Mouse (Mus musculus): ENCODE measurements around the gene Ppm1l.
"Not testable (repeated sequence)": the region's sequence is repeated elsewhere in the genome, so short reads cannot be mapped to it uniquely, and the experiment has no call there.

Ppm1l gene

GRCm38 (mm10) chr3:69373544-69374306 lies 57.1 kb downstream of the Ppm1l start:
- DNase-seq: peak; percentile 89

- DNase-seq: no peak
Observed at GRCm38 (mm10) chr3:69374538-69374937, 57.9 kb downstream of the Ppm1l start.

- DNase-seq: no peak
Observed at GRCm38 (mm10) chr3:69374983-69375382, 58.3 kb downstream of the Ppm1l start.

DNA sequence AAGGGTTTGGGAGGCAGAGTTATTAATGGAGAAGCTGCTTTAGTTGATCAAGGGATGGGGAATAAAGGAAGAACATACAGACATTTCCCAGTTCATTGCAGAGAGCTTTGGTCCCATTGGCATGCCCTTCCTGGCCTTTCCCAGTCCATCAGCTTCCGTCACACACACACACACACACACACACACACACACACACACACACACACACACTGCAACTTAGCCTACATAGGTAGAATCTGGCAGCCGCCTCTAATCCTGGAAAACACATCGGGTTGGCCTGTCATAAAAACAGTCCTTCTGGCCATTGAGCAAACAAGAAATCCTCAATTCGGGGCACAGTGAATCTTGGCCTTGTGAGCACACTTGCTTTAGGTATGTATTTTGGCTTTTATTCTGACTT lies 64.6 kb downstream of the Ppm1l start:
- DNase-seq: no peak

- not testable (repeated sequence) for DNase-seq
Observed at GRCm38 (mm10) chr3:69391834-69392233, 75.2 kb downstream of the Ppm1l start.

- no peak for DNase-seq
Observed at GRCm38 (mm10) chr3:69392298-69392697, 75.6 kb downstream of the Ppm1l start.

DNA sequence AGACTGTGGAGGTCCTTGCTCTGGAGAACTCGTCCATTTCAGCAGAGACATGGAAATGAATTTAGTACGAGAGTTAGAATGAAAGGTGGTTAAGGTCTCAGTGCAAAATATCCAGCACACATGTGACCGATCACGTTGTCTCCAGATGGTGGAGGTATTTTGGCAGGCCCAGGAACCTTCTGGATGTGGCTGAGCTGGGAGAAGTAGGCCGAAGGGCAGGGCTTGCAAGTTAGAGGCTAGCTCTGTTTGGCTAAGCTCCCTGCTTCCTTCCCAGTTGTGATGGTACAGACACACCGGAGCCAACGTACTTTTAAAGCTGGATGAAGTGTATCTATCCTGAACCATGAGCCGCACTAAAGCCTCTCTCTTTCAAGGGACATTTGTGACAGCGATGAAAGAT lies 76.4 kb downstream of the Ppm1l start:
- DNase-seq: no peak

GRCm38 (mm10) chr3:69393991-69394390 lies 77.3 kb downstream of the Ppm1l start:
- DNase-seq: no peak

GRCm38 (mm10) chr3:69395084-69395483 lies 78.4 kb downstream of the Ppm1l start:
- no peak for DNase-seq

DNA sequence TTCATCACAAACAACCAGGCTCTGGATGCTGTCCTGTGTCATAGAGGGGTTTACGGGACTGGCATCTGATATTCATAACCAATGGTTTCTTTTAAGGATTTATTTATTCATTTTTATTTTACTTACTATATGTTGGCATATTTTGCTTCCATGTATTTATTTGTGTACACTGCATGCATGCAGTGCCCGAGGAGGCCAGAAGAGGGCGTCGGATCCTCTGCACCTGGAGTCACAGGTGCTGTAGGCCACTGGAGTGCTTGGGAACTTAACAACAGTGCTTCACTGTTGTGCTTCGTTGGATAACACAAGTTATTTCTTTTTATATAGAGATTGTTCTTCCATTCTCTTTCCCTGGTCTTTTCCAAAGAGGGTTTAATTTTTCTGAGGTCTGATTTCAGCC lies 81.1 kb downstream of the Ppm1l start:
- peak; percentile 17 for DNase-seq

DNA sequence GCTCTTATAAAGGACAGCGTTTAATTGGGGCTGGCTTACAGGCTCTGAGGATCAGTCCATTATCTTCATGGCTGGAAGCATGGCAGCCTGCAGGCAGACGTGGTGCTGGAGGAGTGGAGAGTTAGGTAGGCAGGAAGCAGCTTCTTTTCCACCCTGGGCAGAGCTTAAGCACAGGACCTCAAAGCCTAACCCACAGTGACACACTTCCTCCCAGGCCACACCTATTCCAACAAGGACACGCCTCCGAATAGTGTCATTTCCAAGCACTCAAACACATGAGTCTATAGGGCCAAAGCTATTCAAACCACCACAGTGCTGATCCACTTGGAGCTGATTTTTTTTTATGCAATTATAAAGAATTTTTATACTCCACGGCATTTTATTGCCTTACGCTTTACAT lies 82.7 kb downstream of the Ppm1l start:
- DNase-seq: no peak

- no peak for DNase-seq
Observed at GRCm38 (mm10) chr3:69403196-69403595, 86.5 kb downstream of the Ppm1l start.

DNA sequence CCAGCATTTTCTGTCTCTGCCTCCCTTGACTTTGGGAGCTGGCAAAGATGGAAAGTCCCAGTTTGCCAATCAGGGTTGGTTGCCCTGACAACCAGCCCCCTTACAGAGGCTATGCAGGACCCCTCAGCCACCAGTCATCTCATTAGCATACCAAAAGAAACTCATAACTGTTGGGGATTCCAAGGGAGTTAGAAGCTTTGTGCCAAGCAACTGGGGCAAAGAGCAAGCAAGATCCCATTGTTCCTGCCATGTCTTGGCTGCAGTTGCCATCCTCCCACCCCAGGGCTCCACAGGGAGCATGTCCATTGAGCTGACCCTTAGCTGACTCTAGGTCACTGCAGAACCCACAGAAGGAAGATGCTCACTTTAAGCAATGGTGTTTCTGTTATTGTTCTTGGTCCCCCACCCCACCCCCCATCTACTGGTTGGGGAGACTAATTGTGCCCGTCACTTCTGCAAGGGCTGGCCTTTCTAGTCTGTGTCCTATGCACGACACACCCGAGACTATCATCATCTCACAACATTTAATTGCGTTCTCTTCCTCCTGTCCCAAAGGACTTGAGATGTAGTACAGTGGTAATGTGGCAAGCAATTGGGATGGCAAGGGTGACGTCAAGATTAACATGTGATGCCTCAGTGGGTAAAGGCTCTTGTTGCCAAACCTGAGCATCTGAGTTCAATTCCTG lies 89.7 kb downstream of the Ppm1l start:
- no peak for DNase-seq

DNA sequence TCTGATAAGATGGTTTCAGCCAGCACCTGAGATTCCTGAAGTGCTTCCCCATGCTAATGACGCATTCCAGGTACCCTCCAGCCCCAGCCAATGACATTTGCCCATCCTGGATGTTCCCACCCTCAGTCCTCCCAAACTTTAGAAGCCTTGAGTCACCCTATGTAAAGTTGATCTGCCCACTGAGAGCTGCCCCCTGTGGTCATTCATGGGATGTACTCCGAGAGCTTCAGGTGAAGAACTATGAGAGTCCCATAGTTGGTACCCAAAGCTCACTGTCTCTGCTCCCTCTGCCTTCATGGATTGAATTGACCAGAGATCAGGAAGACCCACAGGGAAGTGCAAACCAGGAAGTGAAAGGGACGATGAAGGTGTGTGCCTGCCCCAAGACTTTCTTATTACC lies 91.4 kb downstream of the Ppm1l start:
- no peak for DNase-seq

DNA sequence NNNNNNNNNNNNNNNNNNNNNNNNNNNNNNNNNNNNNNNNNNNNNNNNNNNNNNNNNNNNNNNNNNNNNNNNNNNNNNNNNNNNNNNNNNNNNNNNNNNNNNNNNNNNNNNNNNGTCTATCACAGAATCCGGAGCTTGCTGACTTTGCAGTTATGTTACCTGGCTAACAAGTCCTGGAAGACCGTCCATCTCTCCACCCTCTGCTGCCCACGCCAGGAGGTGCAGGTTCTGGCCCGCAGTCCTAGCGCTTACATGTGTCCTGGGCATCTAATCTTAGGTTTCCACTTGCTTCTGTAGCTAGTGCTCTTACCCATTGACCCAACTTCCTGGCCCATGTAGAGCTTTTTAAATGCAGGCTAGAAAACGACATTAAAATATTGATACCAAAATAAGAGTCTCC lies 99.5 kb downstream of the Ppm1l start:
- no peak for DNase-seq

DNA sequence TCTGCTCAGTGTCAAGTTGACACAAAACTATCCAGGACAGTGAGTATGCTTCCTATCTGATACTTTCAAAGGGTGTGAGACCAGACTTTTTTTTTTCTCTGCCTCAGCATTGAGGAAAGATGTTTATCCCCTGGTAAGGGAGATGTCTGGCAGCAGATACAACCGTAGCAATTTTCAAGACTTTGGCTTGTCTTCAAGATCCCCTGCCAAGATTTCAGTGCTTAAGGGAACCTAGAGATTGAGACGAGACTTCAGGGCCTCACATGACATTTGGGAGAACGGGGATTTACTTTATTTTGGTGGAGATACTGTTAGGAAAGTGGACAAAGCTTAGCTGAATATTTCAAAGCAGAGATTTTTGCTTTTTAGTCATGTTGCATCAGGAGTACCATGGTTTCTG lies 106.1 kb downstream of the Ppm1l start:
- DNase-seq: no peak

GRCm38 (mm10) chr3:69423371-69423770 lies 106.7 kb downstream of the Ppm1l start:
- DNase-seq: no peak

- not testable (repeated sequence) for DNase-seq
Observed at GRCm38 (mm10) chr3:69424781-69425180, 108.1 kb downstream of the Ppm1l start.

GRCm38 (mm10) chr3:69427259-69427658 lies 110.6 kb downstream of the Ppm1l start:
- DNase-seq: no peak

DNA sequence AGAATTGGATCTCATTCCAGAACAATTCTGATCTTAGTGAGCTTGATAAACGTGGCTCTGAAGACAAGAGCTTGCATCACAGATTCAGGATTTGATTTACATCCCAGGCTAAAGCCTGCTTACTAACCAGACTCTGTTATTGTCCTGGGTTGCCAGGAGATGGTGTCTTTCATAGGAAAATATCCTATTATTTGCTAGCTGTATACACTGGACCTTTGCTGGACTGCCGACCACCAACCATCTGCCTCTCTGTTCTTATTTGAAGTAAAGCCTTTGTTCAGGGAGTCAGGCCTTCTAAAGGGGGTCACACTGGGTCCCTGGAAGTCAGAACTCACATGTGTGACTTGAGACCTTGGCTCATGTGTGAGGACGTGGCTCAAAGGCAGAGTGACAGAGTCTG lies 111.6 kb downstream of the Ppm1l start:
- no peak for DNase-seq

- no peak for DNase-seq
Observed at GRCm38 (mm10) chr3:69429319-69429718, 112.7 kb downstream of the Ppm1l start.

- no peak for DNase-seq
Observed at GRCm38 (mm10) chr3:69433580-69433979, 116.9 kb downstream of the Ppm1l start.

DNA sequence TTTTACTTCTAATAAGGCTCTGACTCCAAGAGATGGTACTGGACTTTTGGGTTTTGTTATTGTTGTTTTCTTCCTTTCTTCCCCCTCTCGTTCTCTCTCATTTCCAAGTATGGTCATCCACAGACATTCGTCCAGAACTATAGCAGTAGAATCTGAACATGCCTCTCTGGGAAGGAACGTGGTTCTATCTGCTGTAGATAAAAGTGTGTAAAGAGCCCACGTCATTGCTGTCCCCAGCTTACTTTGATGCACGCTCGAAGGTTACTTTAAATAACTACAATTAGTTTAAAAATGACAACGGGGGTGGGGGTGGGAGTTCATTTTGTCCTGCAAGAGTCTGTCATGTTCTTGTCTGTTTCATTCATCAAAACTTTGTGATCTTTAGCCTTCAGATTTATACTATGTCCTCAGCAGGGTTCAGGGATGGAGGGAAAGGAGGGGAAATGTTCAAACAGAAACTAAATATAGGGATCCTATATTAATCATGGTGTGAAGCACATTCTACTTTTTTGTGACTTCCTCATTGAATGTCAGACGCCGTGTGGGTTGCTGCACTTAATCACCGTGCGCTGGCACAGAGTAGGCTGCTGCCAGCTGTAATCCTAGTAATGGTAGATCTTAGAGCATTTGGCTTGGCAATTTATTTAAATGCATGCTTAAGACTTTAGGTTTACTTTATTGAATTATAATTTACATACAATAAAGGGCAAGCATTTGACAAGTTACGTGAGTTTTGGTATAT lies 122.3 kb downstream of the Ppm1l start:
- no peak for DNase-seq

DNA sequence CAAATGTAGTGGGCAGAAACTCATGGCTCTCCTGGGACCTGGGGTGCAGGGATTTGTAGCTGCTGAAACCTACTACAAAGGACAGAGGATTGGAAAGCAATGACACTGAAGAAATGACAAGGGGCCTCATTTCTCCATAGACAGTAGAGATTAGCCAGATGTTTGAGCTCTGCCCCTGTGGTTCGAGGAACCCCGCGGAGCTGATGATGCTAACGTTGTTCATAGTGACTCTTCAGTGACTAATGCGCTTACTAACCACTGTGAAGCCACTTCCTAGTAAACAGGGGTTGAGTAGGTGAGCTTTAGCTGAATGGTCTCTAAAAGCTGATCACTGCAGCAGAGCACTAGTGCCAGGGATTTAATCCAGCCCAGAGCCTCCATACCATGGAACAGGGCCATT lies 124.1 kb downstream of the Ppm1l start:
- DNase-seq: no peak

All from right cerebral cortex, postnatal 14 days (tissue).